Mouse (Mus musculus): ENCODE measurements around the gene Wwc2.

DNA sequence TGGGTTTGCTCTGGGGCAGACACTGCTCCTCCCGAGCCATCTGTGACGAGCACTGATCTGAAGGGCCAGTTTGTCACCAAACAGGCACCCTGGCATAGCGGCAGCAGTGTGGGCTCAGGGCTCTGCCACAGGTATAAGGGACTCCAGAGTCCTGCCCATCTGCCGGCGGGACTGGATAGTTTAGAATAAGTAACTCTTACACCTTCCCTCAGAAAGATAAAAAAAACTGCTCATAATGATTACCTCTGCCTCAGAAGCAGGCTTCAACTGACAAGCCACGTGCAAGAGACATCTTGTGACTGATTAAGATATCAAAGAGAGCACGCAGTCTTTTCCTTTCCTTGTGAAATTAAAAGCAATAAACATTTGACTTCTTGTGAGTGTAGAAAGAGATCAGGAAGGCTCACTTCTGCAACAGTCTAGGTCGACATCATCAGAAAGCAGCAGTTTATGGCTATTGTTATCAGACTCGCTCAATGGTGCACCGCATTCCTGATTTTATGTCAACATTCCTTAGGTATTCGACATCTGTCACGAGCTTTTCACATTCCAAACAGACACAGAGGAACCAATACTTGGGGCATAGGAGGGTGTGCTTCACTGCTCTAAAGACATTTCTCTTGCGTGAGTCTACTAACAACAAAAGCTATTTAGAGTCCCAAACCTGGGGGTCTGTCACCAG, 116.1 kb downstream of the Wwc2 start:
- TF ChIP-seq CTCF (IDR thresholded peaks at IDR 0.05; ENCODE audit: low read depth) (no peak), EP300 (IDR thresholded peaks at IDR 0.05; ENCODE audit: low read depth) (no peak)
